Mouse (Mus musculus) T-cell, adult 2 months (primary cell): ENCODE results near the gene Golga3.
A peak's percentile ranks its signal among the peaks of the same experiment; 100 is the strongest.

Experiments used
- DNase-seq: peaks from one replicate; pipeline ENCODE4 v3.0.0; 2022; ENCODE audit warnings: low spot score

The Golga3 gene

DNA sequence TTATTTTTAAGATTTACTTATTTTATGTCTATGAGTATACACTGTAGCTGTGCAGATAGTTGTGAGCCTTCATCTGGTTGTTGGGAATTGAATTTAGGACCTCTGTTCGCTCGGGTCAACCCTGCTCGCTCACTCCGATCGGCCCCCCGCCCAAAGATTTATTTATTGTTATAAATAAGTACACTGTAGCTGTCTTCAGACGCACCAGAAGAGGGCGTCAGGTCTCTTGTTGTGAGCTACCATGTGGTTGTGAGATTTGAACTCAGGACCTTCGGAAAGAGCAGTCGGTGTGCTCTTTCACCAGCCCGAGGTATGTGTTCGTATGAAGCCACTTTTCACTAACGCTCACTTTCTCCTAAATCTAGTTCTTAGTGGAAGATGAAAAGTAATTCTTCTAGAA is 55.1 kb downstream of the Golga3 start:
- DNase-seq = no peak

DNA sequence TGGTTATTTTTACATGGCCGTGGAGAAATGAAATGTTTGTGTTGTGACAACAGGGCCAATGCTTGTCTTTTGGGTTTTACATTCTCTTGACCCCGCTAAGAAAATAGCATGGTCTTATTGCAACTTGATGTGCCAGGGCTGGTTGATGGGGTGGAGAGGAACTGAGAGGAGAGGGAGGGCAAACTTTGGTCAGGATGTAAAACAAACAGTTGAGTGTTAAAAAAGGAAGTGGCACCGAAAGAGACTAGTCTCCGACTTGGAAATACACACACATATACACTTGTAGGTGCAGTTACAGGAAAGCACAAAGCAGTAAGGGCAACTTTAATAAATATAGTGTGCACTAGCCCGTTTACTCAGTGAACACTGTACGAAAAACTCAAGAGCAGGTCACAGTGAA is 55.8 kb downstream of the Golga3 start:
- DNase-seq = no peak

DNA sequence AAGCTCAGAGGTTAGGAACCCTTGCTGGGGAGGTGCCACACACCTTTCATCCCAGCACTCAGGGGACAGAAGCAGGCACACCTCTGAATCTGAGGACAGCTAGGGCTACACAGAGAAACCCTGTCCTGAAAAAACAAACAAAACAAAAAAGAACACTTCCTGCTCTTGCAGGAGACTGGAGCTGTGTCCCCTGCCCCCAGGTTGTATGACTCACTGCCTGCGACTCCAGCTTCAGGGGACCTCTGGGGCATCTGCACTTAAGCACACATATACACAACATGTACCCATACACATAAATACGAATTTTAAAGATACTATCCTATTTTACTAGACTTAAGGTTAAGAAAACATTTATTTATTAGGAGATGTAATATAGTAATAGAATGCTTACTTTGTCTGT is 67.6 kb downstream of the Golga3 start:
- DNase-seq = no peak

DNA sequence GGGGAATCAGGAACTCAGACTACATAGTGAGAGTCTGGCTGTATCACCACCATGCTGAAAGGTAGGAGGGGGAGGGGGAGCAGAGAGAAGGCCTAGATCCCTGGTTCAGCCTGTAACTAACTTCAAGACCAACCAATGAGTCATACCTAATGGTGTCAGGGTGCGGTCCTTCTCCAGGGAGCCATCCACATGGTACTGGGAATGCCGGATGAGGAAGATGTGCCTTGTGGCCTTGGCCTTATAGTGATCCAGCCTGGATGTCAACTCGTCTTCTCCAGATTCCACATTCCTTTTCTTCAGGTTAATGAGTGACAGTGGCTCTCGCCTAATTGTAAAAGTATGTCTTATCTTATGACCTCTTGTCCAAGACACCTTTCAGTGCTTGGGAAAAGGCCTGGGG is 90.4 kb downstream of the Golga3 start:
- DNase-seq = no peak

DNA sequence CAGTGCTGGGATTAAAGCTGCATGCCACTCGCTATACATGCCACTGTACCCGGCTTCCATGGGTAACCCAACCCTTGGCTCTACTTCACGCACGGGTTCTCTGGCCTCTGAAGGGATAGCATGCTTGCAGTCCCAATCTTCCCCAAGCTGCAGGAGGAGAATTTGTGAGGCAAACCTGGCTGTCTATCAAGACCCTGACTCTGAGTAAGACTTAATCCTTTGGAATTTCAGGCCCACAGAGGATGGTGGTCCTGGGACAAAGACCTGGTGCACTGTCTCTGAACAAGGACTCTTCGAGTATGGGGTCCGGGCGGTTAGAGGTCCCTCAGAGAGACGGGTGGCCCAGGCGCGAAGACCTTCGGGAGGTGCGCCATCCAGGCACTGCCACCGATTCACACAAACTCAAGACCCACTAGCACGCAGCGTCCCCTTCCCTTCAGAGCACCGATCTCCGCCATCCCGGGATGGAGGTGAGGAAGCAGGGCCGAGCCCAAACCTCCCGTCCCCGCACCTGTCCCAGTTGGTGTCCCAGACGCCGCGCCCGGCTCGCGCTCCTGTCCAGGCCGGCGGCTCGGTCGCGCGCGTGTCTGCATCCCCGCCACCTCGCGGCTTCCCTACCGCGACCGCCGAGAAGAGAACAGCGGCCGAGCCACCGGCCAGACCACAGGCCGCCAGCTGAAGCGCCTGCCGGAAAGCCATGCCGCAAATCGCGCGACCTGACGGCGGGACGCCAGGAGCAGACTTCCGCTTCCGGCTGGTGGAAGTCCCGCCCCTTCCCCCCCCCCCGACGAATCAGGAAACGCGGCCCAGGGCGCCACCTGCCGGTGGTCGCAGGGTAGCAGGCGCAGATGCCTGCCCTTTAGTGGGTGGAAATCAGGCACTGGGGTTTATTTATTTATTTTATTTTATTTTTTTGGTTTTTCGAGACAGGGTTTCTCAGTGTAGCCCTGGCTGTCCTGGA is 92.9 kb downstream of the Golga3 start, which contains the start of gene Pgam5:
TSS of gene Pgam5 (minus strand) at position 773 of the 961 bp plus-strand sequence.
- DNase-seq = peak; percentile 84

DNA sequence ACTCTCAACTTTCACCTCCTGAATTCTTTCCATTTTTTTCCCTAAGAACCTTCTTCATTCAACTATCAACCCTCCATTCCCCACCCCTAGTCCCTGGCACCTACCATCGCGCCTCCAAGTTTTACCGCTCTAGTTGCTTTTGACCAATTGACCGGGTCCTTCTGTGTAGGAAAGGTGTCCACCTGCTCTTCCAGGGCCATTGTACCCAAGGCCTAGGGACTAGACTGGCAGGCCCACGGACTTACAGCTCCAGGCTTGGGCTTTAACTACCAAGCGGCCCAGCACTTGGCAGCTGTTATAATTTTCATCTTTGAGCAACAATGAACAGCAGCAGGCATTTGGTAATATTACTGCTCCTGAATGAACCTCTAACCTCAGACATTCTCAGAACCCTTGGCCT is 93.7 kb downstream of the Golga3 start:
- no peak for DNase-seq

DNA sequence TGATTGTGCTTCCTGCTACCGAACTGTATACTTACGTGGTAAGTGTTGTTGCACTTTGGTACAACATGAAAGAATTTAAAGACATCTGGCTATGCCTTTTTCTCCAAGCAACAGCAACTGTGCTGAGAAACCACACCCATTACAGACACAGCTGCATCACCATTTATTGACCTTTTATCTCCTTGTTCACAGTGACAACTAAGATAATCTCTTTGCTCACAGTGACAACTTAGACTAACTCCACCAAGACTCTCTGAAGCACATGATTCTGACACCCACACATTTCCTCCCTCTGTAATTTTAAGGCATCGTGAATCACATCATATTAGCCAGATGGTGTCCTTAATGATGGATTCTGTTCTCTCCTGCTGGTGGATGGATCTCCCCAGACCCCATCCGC is 97.6 kb downstream of the Golga3 start:
- no peak for DNase-seq

DNA sequence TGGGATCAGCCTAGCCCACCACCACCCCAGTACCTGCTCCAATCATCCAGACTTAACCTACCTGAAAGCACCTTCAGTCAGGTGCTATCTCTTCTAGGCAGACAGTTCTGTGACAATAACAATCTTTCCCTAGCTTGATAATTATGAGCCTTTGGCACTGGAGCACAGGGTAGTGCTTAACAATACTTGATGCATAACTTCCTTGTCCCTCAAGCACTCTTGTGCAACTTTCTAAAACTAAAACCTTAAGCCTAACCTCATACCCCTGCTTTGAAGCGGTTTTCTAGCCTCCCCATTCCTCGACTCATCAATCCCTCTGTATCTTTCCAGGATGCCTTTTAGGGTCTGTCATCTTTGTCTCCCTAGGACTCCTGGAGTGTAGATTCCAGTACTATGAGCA is 98.3 kb downstream of the Golga3 start:
- DNase-seq = no peak
